Mouse (Mus musculus) left cerebral cortex, adult 2 months (tissue): Measurements from ENCODE around the gene Gars. TPM values are rescaled to one million over a fixed set of nuclear protein-coding genes. Genes with fewer than 3 reads are reported as not detected.

Source experiments
- DNase-seq, 2 experiments: peaks; one replicate each; pipeline ENCODE4 v3.0.0; 2021 to 2022; ENCODE audit warnings: low spot score in 2 of 2, mixed read lengths in 1 of 2; ENCODE audit errors: extremely low spot score in 1 of 2
- H3K27ac ChIP-seq: fragments of 200-600 bp; 2 replicates; pipeline ENCODE4 v1.8.1; 2022
- H3K4me3 ChIP-seq: fragments of 200-600 bp; 2 replicates; pipeline ENCODE4 v1.8.1; 2022
- CTCF ChIP-seq: fragments of 200-600 bp; IDR thresholded peaks from 2 replicates; pipeline ENCODE4 v1.8.1; 2022; ENCODE audit warnings: antibody characterized with exemption, mild to moderate bottlenecking, moderate library complexity
- intact Hi-C: fragments of 180-260 bp; cut with DNase I; formaldehyde crosslinking; loops from one replicate; pipeline ENCODE4 v1.15.1; 2025
- total RNA-seq, 2 experiments: library from RNA; stranded (reverse); gene quantifications; 2 replicates each; pipeline ENCODE4 v1.2.3; 2021

The Gars gene
- total RNA-seq, 2 experiments from 2014 or later = 134 to 142 TPM

- no peak for DNase-seq
- intact Hi-C loops = loop anchor here (1.0 to 10.0 kb wide), 4 partner anchors 22 to 445 kb away; partner anchors contain the start of genes Fkbp14, Plekha8 and Znrf2
- H3K27ac ChIP-seq = no peak overlapping the region
- H3K4me3 ChIP-seq = peak overlapping the region; percentile 79; the same call in 1 of the 2 replicates
- no peak for TF ChIP-seq CTCF
Observed at GRCm38 (mm10) chr6:55039446-55039783, 1.6 kb downstream of the Gars start.

DNA sequence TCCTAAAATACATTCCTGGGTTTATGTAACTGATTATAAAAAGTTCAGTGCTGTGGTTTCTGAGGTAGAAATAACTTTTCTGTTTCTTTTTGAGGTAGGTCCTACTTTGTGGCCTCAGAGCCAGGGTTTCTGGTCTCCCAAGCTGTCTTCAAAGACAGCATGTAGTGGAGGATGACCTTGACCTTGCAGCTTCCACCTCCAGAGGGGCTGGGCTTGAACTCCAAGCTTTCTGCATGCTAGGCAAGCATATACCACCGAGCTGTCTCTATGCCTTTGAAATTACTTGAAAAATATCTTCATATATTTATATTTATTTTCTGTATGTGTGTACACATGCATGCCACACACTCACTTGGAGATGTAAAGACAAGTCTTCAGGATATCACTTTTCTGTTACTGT is 2.2 kb downstream of the Gars start:
- Histone ChIP-seq H3K27ac (no peak overlapping the region), H3K4me3 (0 out of 2 replicates have a peak overlapping the region, but pooled peaks have one; percentile 6)
- intact Hi-C loops = no loop called here
- TF ChIP-seq CTCF = no peak
- DNase-seq = no peak

DNA sequence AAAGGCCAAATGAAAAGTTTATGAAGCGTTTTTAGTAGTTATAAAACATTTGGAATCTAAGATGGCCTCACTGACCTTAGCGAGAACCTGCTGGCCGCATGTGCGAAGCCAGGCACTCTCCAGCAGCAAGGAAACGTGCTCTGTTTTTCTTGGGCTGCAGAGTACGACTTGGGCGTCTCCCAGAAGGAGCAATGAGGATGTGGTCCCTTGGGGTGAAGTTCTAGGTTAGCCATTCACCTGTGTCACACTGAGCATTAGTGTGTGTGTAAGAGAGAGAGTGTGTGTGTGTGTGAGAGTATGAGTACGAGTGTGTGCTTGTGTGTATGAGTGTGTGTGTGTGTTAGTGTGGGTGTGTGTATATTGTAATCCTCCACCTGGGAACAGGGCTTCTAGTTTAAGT is 5.4 kb downstream of the Gars start:
- DNase-seq = no peak
- Histone ChIP-seq H3K4me3 (no peak overlapping the region), H3K27ac (no peak overlapping the region)
- intact Hi-C loops = no loop called here
- no peak for TF ChIP-seq CTCF

GRCm38 (mm10) chr6:55044542-55044941 is 6.7 kb downstream of the Gars start:
- no peak overlapping the region for H3K4me3 ChIP-seq
- TF ChIP-seq CTCF = no peak
- no peak overlapping the region for H3K27ac ChIP-seq
- no peak for DNase-seq
- intact Hi-C loops = no loop called here

DNA sequence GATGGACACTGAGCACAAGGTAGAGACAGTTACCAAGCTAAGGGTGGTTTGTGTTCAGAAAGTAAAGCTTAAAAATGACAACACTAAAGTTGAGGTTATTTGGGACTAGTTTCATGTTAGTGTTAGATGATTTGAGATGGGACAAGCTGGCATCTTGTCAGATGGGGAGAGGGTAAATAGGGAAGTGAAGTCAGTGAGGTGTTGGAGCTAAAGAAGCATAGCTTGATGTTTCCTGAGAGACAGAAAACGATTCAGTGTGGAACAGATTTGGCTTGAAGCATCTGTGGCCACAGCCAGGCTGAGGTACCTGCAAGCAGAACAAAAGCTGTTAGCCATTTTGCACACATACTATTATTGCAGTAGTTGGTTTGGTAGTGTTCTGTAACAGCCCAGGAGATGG is 7.5 kb downstream of the Gars start:
- intact Hi-C loops = no loop called here
- no peak for DNase-seq
- H3K4me3 ChIP-seq = no peak overlapping the region
- H3K27ac ChIP-seq = no peak overlapping the region
- TF ChIP-seq CTCF = no peak

DNA sequence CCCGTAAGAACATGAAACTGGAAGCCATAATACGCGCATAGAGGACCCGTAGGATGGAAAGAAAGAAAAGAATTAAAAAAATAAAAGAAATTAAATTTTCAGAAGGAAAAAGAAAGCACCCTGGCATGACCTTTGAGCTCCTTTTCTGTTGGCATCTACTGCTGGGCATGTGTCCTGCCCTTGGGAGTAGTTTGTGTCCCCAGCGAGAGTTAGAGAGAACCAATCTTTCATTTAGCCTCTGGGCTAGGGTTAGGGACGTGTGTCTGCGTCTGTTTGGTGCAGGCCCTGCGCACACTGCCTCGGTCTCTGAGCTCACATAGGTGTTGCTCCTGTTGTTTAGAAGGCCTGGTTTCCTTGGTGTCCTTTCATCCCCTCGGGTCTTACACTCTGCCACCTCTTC is 11.4 kb downstream of the Gars start:
- no peak for DNase-seq
- intact Hi-C loops = no loop called here
- Histone ChIP-seq H3K4me3 (no peak overlapping the region), H3K27ac (no peak overlapping the region)
- no peak for TF ChIP-seq CTCF

DNA sequence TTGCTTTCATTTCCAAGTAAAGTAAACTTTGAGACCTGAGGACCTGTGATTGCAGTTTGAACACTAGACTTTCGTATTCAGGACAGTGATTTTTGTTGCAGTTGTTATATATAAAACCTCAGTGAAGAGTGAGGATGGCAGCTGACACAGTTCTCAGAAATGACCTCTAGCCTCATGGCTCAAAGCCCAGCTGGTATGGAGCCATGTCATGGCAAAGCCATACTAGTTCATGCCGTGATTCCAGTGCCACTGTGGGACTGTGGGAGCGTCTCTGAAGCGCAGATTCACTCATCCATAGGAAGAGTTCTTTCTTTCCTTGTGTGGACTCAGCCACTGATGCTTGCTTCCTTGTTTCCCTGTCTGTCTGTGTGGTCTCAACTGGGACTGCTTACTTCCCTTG is 16.7 kb downstream of the Gars start:
- H3K27ac ChIP-seq = no peak overlapping the region
- H3K4me3 ChIP-seq = no peak overlapping the region
- intact Hi-C loops = no loop called here
- no peak for DNase-seq
- no peak for TF ChIP-seq CTCF

- no peak overlapping the region for H3K4me3 ChIP-seq
- TF ChIP-seq CTCF = no peak
- intact Hi-C loops = no loop called here
- no peak overlapping the region for H3K27ac ChIP-seq
- DNase-seq = no peak
Observed at GRCm38 (mm10) chr6:55057427-55057826, 19.6 kb downstream of the Gars start.

GRCm38 (mm10) chr6:55060241-55060825 is 22.5 kb downstream of the Gars start:
- DNase-seq = no peak
- H3K27ac ChIP-seq = no peak overlapping the region
- no peak for TF ChIP-seq CTCF
- no peak overlapping the region for H3K4me3 ChIP-seq
- intact Hi-C loops = no loop called here

DNA sequence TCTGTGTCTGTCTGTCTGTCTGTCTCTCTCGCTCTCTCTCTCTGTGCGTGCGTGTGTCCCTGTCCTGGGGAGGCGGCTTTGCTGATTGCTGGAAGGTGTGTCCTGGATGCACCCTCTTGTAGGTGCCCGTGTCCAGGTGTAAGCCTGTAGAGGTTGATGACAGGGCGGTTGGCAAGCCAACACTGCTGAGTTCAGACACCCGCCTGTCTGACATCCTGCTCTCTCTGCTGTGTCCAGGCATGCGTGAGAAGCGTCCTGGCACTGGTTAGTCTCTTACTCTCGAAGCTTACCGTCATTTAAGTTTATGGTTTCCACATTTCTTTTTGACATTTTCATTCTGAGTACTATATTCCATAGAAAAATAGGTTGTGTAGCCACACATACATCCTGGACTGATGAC is 23.5 kb downstream of the Gars start:
- H3K4me3 ChIP-seq = no peak overlapping the region
- DNase-seq = no peak
- intact Hi-C loops = no loop called here
- H3K27ac ChIP-seq = no peak overlapping the region
- no peak for TF ChIP-seq CTCF

GRCm38 (mm10) chr6:55062200-55062599 is 24.4 kb downstream of the Gars start:
- no peak for DNase-seq
- TF ChIP-seq CTCF = no peak
- intact Hi-C loops = no loop called here
- Histone ChIP-seq H3K4me3 (no peak overlapping the region), H3K27ac (no peak overlapping the region)

DNA sequence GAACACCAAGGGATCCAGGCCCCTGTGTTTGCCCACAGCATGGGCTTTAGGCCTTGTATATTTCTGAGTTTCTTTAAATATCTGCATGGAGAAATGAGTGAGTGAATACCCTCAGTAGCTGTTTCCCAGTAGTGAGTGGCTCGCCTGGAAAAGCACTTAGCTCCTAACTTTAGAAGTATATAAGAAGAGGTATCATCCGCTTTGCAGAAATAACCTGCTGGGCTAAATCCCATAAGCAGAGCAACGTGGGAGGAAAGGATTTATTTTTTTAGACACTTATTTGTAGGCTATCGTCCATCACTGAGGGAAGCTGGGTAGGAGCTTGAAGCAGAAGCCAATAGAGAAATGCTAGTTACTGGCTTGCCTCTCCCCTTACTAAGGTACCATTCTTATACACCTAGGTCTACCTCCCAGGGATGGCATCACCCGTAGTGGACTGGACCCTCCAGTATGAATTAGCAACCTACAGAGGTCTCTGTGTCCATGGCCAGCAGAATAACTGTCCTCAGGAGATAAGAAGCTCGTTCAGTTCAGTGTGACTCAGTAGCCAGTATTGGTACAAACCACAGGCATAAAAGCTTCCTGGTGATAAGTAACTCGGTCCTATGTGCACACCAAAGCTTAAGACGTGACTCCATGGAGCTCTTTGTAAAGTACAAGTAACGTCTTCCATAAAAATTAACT is 26.1 kb downstream of the Gars start:
- Histone ChIP-seq H3K4me3 (no peak overlapping the region), H3K27ac (no peak overlapping the region)
- DNase-seq = no peak
- intact Hi-C loops = no loop called here
- no peak for TF ChIP-seq CTCF

DNA sequence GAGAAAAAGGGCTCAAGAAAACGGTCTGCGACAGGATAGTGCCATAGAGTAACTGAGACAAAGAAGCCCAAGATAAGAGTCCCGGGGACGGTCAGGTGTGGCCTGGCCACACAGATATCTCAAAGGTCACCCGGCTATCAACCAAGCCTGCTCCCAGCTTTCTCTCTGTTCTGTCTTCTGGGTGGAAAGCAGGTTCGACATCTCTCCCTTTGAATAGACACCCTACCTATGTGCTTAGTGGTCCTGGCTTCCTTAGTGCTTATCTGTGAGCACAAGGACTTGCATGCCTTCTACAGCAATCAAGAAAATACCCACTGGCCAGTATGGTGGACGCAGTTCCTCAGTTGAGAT is 26.6 kb downstream of the Gars start:
- no peak for TF ChIP-seq CTCF
- H3K27ac ChIP-seq = no peak overlapping the region
- no peak overlapping the region for H3K4me3 ChIP-seq
- no peak for DNase-seq
- intact Hi-C loops = no loop called here
